ENCODE assay signal across 28 mouse cellular contexts in genomic region chr19:29448373-29448772, GRCm38 (mm10). TPM values are rescaled to one million over a fixed set of nuclear protein-coding genes. Genes with fewer than 3 reads are reported as not detected.
DNase-seq lines count a peak whose midpoint lies in the region; ATAC-seq lines count a peak whose summit lies in the region.
"Had no signal": no experiment of that assay in that cellular context is flagged by ENCODE, and none has a peak within 500 bp of the region (broad histone marks: within the 10 kb centered on the region; RNA-seq: fewer than 3 reads in every experiment).

No protein-coding gene starts in this region.

- no peaks in the 10 kb centered on the region for H3K4me1 ChIP-seq in forebrain, embryonic 13.5 days
- H3K4me1 ChIP-seq: embryonic facial prominence, embryonic 12.5 days; embryonic facial prominence, embryonic 15.5 days; forebrain, embryonic 15.5 days; heart, embryonic 15.5 days; hindbrain, embryonic 10.5 days; hindbrain, embryonic 13.5 days; intestine, embryonic 15.5 days had no signal

- 75% methylated on average over 1 of the region's 1 CpGs for WGBS in forebrain, embryonic 13.5 days

- H3K36me3 ChIP-seq in forebrain, embryonic 13.5 days (ENCODE audit: poor library complexity, severe bottlenecking): no peaks in the 10 kb centered on the region
- H3K36me3 ChIP-seq: embryonic facial prominence, embryonic 12.5 days; embryonic facial prominence, embryonic 15.5 days; forebrain, embryonic 15.5 days; heart, embryonic 15.5 days; hindbrain, embryonic 10.5 days; hindbrain, embryonic 13.5 days; intestine, embryonic 15.5 days had no signal

- H3K9me3 ChIP-seq in forebrain, embryonic 13.5 days (replicated peaks): no peaks in the 10 kb centered on the region; the same call in 1 of the 2 replicates
- H3K9me3 ChIP-seq: embryonic facial prominence, embryonic 12.5 days; embryonic facial prominence, embryonic 15.5 days; forebrain, embryonic 15.5 days; heart, embryonic 15.5 days; hindbrain, embryonic 10.5 days; intestine, embryonic 15.5 days had no signal

- H3K4me3 ChIP-seq in forebrain, embryonic 13.5 days: no peak overlapping the region
- H3K4me3 ChIP-seq: embryonic facial prominence, embryonic 12.5 days; embryonic facial prominence, embryonic 15.5 days; forebrain, embryonic 15.5 days; heart, embryonic 15.5 days; hindbrain, embryonic 10.5 days; hindbrain, embryonic 13.5 days; intestine, embryonic 15.5 days had no signal

- peak; percentile 19 for DNase-seq in 416B (ENCODE audit: low read depth)
- DNase-seq in adipocyte (ENCODE audit: low spot score): peak; percentile 37
- DNase-seq in gastrocnemius, postnatal 36 days: no peak
- DNase-seq: adrenal gland, postnatal 10 days; adrenal gland, postnatal 36 days; cerebellum, adult 11-12 months; cerebellum, adult 9-10 months; cerebellum, postnatal 14 days; gastrocnemius, postnatal 25 days; heart, postnatal 10 days; heart, postnatal 36 days had no signal

- ATAC-seq in granulocyte monocyte progenitor cell, adult 5-6 weeks (replicated peaks; ENCODE audit: poor library complexity, severe bottlenecking): peak; percentile 97
- peak; percentile 93 for ATAC-seq in monocyte, adult 5-6 weeks (replicated peaks; ENCODE audit: insufficient number of reproducible peaks, low FRiP score, low TSS enrichment, poor library complexity, severe bottlenecking)
- no peak for ATAC-seq in forebrain, embryonic 13.5 days
- ATAC-seq: activated CD4-positive, CD25-positive, alpha-beta regulatory T cell, adult 4 months; forebrain, embryonic 15.5 days; hindbrain, embryonic 16.5 days; intestine, embryonic 15.5 days had no signal

- no peak overlapping the region for H3K9ac ChIP-seq in forebrain, embryonic 13.5 days
- H3K9ac ChIP-seq: embryonic facial prominence, embryonic 12.5 days; embryonic facial prominence, embryonic 15.5 days; forebrain, embryonic 15.5 days; heart, embryonic 15.5 days; hindbrain, embryonic 13.5 days; intestine, embryonic 15.5 days had no signal

- no peak overlapping the region for H3K27ac ChIP-seq in forebrain, embryonic 13.5 days
- H3K27ac ChIP-seq: embryonic facial prominence, embryonic 12.5 days; embryonic facial prominence, embryonic 15.5 days; forebrain, embryonic 15.5 days; heart, embryonic 15.5 days; hindbrain, embryonic 10.5 days; hindbrain, embryonic 13.5 days; intestine, embryonic 15.5 days had no signal

- H3K4me2 ChIP-seq in forebrain, embryonic 13.5 days: no peak overlapping the region
- H3K4me2 ChIP-seq: embryonic facial prominence, embryonic 12.5 days; embryonic facial prominence, embryonic 15.5 days; forebrain, embryonic 15.5 days; heart, embryonic 11.5 days; heart, embryonic 15.5 days; hindbrain, embryonic 13.5 days; intestine, embryonic 15.5 days had no signal

- no peaks in the 10 kb centered on the region for H3K27me3 ChIP-seq in forebrain, embryonic 13.5 days
- H3K27me3 ChIP-seq: embryonic facial prominence, embryonic 12.5 days; embryonic facial prominence, embryonic 15.5 days; forebrain, embryonic 15.5 days; heart, embryonic 15.5 days; hindbrain, embryonic 13.5 days; intestine, embryonic 15.5 days had no signal

- intact Hi-C loops in gastrocnemius, postnatal 36 days (cut with DNase I): loop anchor here (5.0 kb wide), 1 partner anchor 49 kb away; no protein-coding TSS in a partner anchor

RNA-seq across cellular contexts. Expression of gene Pdcd1lg2, which starts 37.7 kb away (rescaled TPM):
- not detected in 2 replicates for total RNA-seq in granulocyte monocyte progenitor cell, adult 5-6 weeks (2014; fragmentation: Nextera tagmentation)
- not detected in 2 replicates for total RNA-seq in granulocyte monocyte progenitor cell, adult 5-6 weeks (2017)
- 3.8 to 7.9 TPM (median 6.5 TPM) in 3 replicates for total RNA-seq in monocyte, adult 5-6 weeks (2017)
- polyA plus RNA-seq in forebrain, embryonic 13.5 days (2015; fragmentation: Nextera tagmentation; extraction: Ambion mirVana): not detected in 2 replicates
- total RNA-seq in gastrocnemius, postnatal 36 days (2021): not detected
- total RNA-seq: adrenal gland, adult 18-20 months; adrenal gland, postnatal 10 days; adrenal gland, postnatal 36 days; ES-E14; gastrocnemius, adult 8-10 months; gastrocnemius, postnatal 25 days; heart, postnatal 10 days; heart, postnatal 36 days had no signal
- polyA plus RNA-seq: embryonic facial prominence, embryonic 15.5 days; forebrain, embryonic 11.5 days; forebrain, embryonic 15.5 days; heart, embryonic 11.5 days; heart, embryonic 15.5 days; hindbrain, embryonic 10.5 days; hindbrain, embryonic 13.5 days; intestine, embryonic 15.5 days had no signal

Comparison
In these comparisons a context has a peak if more than half of its experiments do, and no peak if none do; other contexts are left out.
1. DNase-seq: peak in 416B (single experiment) and adipocyte (single experiment); none in gastrocnemius, postnatal 36 days (0 of 2).